Mouse (Mus musculus) gastrocnemius, adult 2 months (tissue): ENCODE results near the gene Scaf11. TPM values are rescaled to one million over a fixed set of nuclear protein-coding genes. Genes with fewer than 3 reads are reported as not detected.
A peak's percentile ranks its signal among the peaks of the same experiment; 100 is the strongest.

Experiments used
- DNase-seq: peaks from one replicate; pipeline ENCODE4 v3.0.0; 2022
- H3K27ac ChIP-seq: fragments of 200-600 bp; 2 replicates; pipeline ENCODE4 v1.8.1; 2022; ENCODE audit warnings: mild to moderate bottlenecking
- H3K4me3 ChIP-seq: fragments of 200-600 bp; 2 replicates; pipeline ENCODE4 v1.8.1; 2022; ENCODE audit warnings: mild to moderate bottlenecking, moderate library complexity
- CTCF ChIP-seq: fragments of 200-600 bp; IDR thresholded peaks from 2 replicates; pipeline ENCODE4 v1.8.1; 2022; ENCODE audit warnings: antibody characterized with exemption, mild to moderate bottlenecking, moderate library complexity
- intact Hi-C: fragments of 180-260 bp; cut with DNase I; formaldehyde crosslinking; loops from one replicate; pipeline ENCODE4 v1.15.1; 2025
- total RNA-seq, 2 experiments: library from RNA; stranded (reverse); gene quantifications; 2 replicates each; pipeline ENCODE4 v1.2.3; 2021

Gene Scaf11
- total RNA-seq, 2 experiments from 2014 or later = 41.3 to 43.3 TPM

- TF ChIP-seq CTCF = no peak
- DNase-seq = no peak
- intact Hi-C loops = no loop called here
- H3K27ac ChIP-seq = no peak overlapping the region
- no peak overlapping the region for H3K4me3 ChIP-seq
Observed at GRCm38 (mm10) chr15:96408717-96409121, 51.9 kb downstream of the Scaf11 start.

- H3K27ac ChIP-seq = no peak overlapping the region
- no peak for TF ChIP-seq CTCF
- intact Hi-C loops = no loop called here
- H3K4me3 ChIP-seq = no peak overlapping the region
- DNase-seq = no peak
Observed at GRCm38 (mm10) chr15:96407151-96407550, 53.5 kb downstream of the Scaf11 start.

- intact Hi-C loops = no loop called here
- Histone ChIP-seq H3K27ac (no peak overlapping the region), H3K4me3 (no peak overlapping the region)
- no peak for TF ChIP-seq CTCF
- DNase-seq = no peak
Observed at GRCm38 (mm10) chr15:96406253-96406652, 54.4 kb downstream of the Scaf11 start.

GRCm38 (mm10) chr15:96405548-96405947 lies 55.1 kb downstream of the Scaf11 start:
- no peak for TF ChIP-seq CTCF
- Histone ChIP-seq H3K4me3 (no peak overlapping the region), H3K27ac (no peak overlapping the region)
- intact Hi-C loops = no loop called here
- DNase-seq = no peak

- intact Hi-C loops = no loop called here
- Histone ChIP-seq H3K4me3 (no peak overlapping the region), H3K27ac (no peak overlapping the region)
- no peak for DNase-seq
- TF ChIP-seq CTCF = no peak
Observed at GRCm38 (mm10) chr15:96398333-96398732, 62.3 kb downstream of the Scaf11 start.

- no peak for DNase-seq
- H3K27ac ChIP-seq = no peak overlapping the region
- no peak overlapping the region for H3K4me3 ChIP-seq
- TF ChIP-seq CTCF = 0 out of 2 replicates have a peak, but pooled peaks have one; percentile 8
- intact Hi-C loops = no loop called here
Observed at GRCm38 (mm10) chr15:96396641-96397344, 63.9 kb downstream of the Scaf11 start.

- intact Hi-C loops = no loop called here
- DNase-seq = no peak
- no peak for TF ChIP-seq CTCF
- Histone ChIP-seq H3K27ac (no peak overlapping the region), H3K4me3 (no peak overlapping the region)
Observed at GRCm38 (mm10) chr15:96395071-96395470, 65.6 kb downstream of the Scaf11 start.

GRCm38 (mm10) chr15:96392878-96393277 lies 67.8 kb downstream of the Scaf11 start:
- DNase-seq = no peak
- peak; percentile 25; the same call in 1 of the 2 replicates for TF ChIP-seq CTCF
- Histone ChIP-seq H3K27ac (no peak overlapping the region), H3K4me3 (no peak overlapping the region)
- intact Hi-C loops = no loop called here

- H3K4me3 ChIP-seq = no peak overlapping the region
- no peak for DNase-seq
- TF ChIP-seq CTCF = no peak
- H3K27ac ChIP-seq = no peak overlapping the region
- intact Hi-C loops = no loop called here
Observed at GRCm38 (mm10) chr15:96388565-96388964, 72.1 kb downstream of the Scaf11 start.

GRCm38 (mm10) chr15:96382223-96382622 lies 78.4 kb downstream of the Scaf11 start:
- DNase-seq = no peak
- TF ChIP-seq CTCF = no peak
- no peak overlapping the region for H3K4me3 ChIP-seq
- intact Hi-C loops = no loop called here
- no peak overlapping the region for H3K27ac ChIP-seq

GRCm38 (mm10) chr15:96377701-96378100 lies 82.9 kb downstream of the Scaf11 start:
- intact Hi-C loops = no loop called here
- Histone ChIP-seq H3K27ac (peak overlapping the region; percentile 65), H3K4me3 (no peak overlapping the region)
- no peak for TF ChIP-seq CTCF
- peak; percentile 65 for DNase-seq

GRCm38 (mm10) chr15:96377263-96377662 lies 83.4 kb downstream of the Scaf11 start:
- Histone ChIP-seq H3K27ac (peak overlapping the region; percentile 65), H3K4me3 (no peak overlapping the region)
- TF ChIP-seq CTCF = no peak
- DNase-seq = peak; percentile 54
- intact Hi-C loops = no loop called here

GRCm38 (mm10) chr15:96376214-96376613 lies 84.4 kb downstream of the Scaf11 start:
- no peak overlapping the region for H3K27ac ChIP-seq
- TF ChIP-seq CTCF = no peak
- H3K4me3 ChIP-seq = no peak overlapping the region
- no peak for DNase-seq
- intact Hi-C loops = no loop called here

GRCm38 (mm10) chr15:96373161-96373560 lies 87.5 kb downstream of the Scaf11 start:
- no peak for DNase-seq
- peak; percentile 19; the same call in 1 of the 2 replicates for TF ChIP-seq CTCF
- Histone ChIP-seq H3K27ac (no peak overlapping the region), H3K4me3 (no peak overlapping the region)
- intact Hi-C loops = no loop called here
